Mouse (Mus musculus): Measurements from ENCODE around the gene Copa.
A peak's percentile ranks its signal among the peaks of the same experiment; 100 is the strongest.

The Copa gene

GRCm38 (mm10) chr1:172082101-172082898 is at the start of gene Copa, which contains the start of gene Ncstn:
Gene Copa, plus strand, starts transcription at chr1:172082529.
Gene Ncstn, minus strand, starts transcription at chr1:172082795.
- DNase-seq (ENCODE audit: low spot score), result peak; percentile 88

GRCm38 (mm10) chr1:172046410-172046809 is 35.9 kb upstream of the Copa start:
- no peak for DNase-seq (ENCODE audit: low spot score)

GRCm38 (mm10) chr1:172046938-172047337 is 35.4 kb upstream of the Copa start:
- peak; percentile 40 for DNase-seq (ENCODE audit: low spot score)

- DNase-seq (ENCODE audit: low spot score), result no peak
These were observed 34.0 kb upstream of the Copa start for GRCm38 (mm10) chr1:172048241-172048734.

GRCm38 (mm10) chr1:172049131-172049782 is 33.1 kb upstream of the Copa start:
- DNase-seq (ENCODE audit: low spot score), result no peak

GRCm38 (mm10) chr1:172052766-172053279 is 29.5 kb upstream of the Copa start:
- no peak for DNase-seq (ENCODE audit: low spot score)

- DNase-seq (ENCODE audit: low spot score), result no peak
These were observed 28.5 kb upstream of the Copa start for GRCm38 (mm10) chr1:172053541-172054440.

GRCm38 (mm10) chr1:172056251-172056650 is 26.1 kb upstream of the Copa start:
- DNase-seq (ENCODE audit: low spot score), result no peak

- no peak for DNase-seq (ENCODE audit: low spot score)
These were observed 24.8 kb upstream of the Copa start, which contains the start of gene Nhlh1 for GRCm38 (mm10) chr1:172057491-172057921. Gene Nhlh1, minus strand, starts transcription at chr1:172057573.

- DNase-seq (ENCODE audit: low spot score), result no peak
These were observed 24.0 kb upstream of the Copa start for GRCm38 (mm10) chr1:172058321-172058720.

GRCm38 (mm10) chr1:172058874-172059273 is 23.5 kb upstream of the Copa start:
- no peak for DNase-seq (ENCODE audit: low spot score)

- DNase-seq (ENCODE audit: low spot score), result no peak
These were observed 21.7 kb upstream of the Copa start for GRCm38 (mm10) chr1:172060659-172061058.

GRCm38 (mm10) chr1:172061217-172061616 is 21.1 kb upstream of the Copa start:
- no peak for DNase-seq (ENCODE audit: low spot score)

- no peak for DNase-seq (ENCODE audit: low spot score)
These were observed 20.2 kb upstream of the Copa start for GRCm38 (mm10) chr1:172062101-172062500.

- no peak for DNase-seq (ENCODE audit: low spot score)
These were observed 18.9 kb upstream of the Copa start for GRCm38 (mm10) chr1:172063291-172064023.

GRCm38 (mm10) chr1:172064613-172065141 is 17.7 kb upstream of the Copa start:
- no peak for DNase-seq (ENCODE audit: low spot score)

- DNase-seq (ENCODE audit: low spot score), result no peak
These were observed 12.1 kb upstream of the Copa start for GRCm38 (mm10) chr1:172070227-172070626.

- no peak for DNase-seq (ENCODE audit: low spot score)
These were observed 10.8 kb upstream of the Copa start for GRCm38 (mm10) chr1:172071556-172071955.

- DNase-seq (ENCODE audit: low spot score), result no peak
These were observed 9.7 kb upstream of the Copa start for GRCm38 (mm10) chr1:172072604-172073003.

- DNase-seq (ENCODE audit: low spot score), result no peak
These were observed 4.3 kb upstream of the Copa start for GRCm38 (mm10) chr1:172077981-172078380.

All from spleen, adult 12 weeks (tissue).